Mouse (Mus musculus) CH12.LX (cell line): ENCODE results near the gene Msx1.

Experiments
- CTCF ChIP-seq, 2 experiments: IDR thresholded peaks in 1 of 2; conservative IDR thresholded peaks in 1 of 2; 2 replicates each; pipeline ENCODE4 v1.5.1; 2011 to 2012; ENCODE audit warnings: low read depth in 2 of 2, low read length in 2 of 2, improper control_type of control experiment in 1 of 2, inconsistent platforms in 1 of 2, mild to moderate bottlenecking in 1 of 2, moderate library complexity in 1 of 2
- MAX ChIP-seq: IDR thresholded peaks from 2 replicates; pipeline ENCODE4 v1.6.1; 2011; ENCODE audit warnings: low read length, improper control_type of control experiment
- NRF1 ChIP-seq: IDR thresholded peaks from 2 replicates; pipeline ENCODE4 v1.6.1; 2014; ENCODE audit warnings: low read depth, mild to moderate bottlenecking, inconsistent platforms, low read length, improper control_type of control experiment, moderate library complexity
- POLR2A ChIP-seq: IDR thresholded peaks from 2 replicates; pipeline ENCODE4 v1.6.1; 2011; ENCODE audit warnings: low read depth, mild to moderate bottlenecking, improper control_type of control experiment, low read length
- SIN3A ChIP-seq: IDR thresholded peaks from 2 replicates; pipeline ENCODE4 v1.6.1; 2012; ENCODE audit warnings: low read length, improper control_type of control experiment, inconsistent platforms
- USF1 ChIP-seq: IDR thresholded peaks from 2 replicates; pipeline ENCODE4 v1.6.1; 2014; ENCODE audit warnings: low read depth, mild to moderate bottlenecking, inconsistent platforms, low read length, improper control_type of control experiment
- ZKSCAN1 ChIP-seq: IDR thresholded peaks from 2 replicates; pipeline ENCODE4 v1.6.1; 2012; ENCODE audit warnings: low read depth, inconsistent platforms, low read length, improper control_type of control experiment, borderline replicate concordance
- ZNF384 ChIP-seq: IDR thresholded peaks from 2 replicates; pipeline ENCODE4 v1.6.1; 2012; ENCODE audit warnings: low read depth, low read length, improper control_type of control experiment, inconsistent platforms

DNA sequence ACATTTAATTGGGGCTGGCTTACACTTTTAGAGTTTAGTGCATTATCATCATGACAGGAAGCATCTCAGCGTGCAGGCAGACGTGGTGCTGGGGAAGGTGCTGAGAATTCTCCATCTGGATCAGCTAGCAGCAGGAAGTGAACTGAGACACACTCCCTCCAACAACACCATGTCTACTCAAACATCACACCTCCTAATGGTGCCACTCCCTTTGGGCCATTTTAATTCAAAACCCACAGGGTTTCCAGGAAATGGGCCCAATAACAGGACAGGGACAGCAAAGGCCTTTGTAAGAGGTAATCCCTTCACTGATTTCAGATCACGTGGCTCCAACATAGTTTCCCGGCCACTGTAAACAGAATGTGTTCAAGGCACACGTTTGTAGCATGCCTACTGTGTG, 31.7 kb upstream of the Msx1 start:
- no peak for TF ChIP-seq ZNF384
- TF ChIP-seq SIN3A, result no peak
- TF ChIP-seq MAX, result no peak
- TF ChIP-seq ZKSCAN1, result no peak
- TF ChIP-seq CTCF (conservative IDR thresholded peaks at IDR 0.05 in 1 of 2, IDR thresholded peaks at IDR 0.05 in 1 of 2; ENCODE audit: low read depth in 2 of 2, low read length in 2 of 2), result no peak
- TF ChIP-seq NRF1, result no peak
- TF ChIP-seq POLR2A, result no peak
- TF ChIP-seq USF1, result no peak
